Mouse (Mus musculus) heart, postnatal 14 days (tissue): Measurements from ENCODE around the gene Thbs2. TPM values are rescaled to one million over a fixed set of nuclear protein-coding genes. Genes with fewer than 3 reads are reported as not detected.
A peak's percentile ranks its signal among the peaks of the same experiment; 100 is the strongest.

Experiments used
- DNase-seq, 2 experiments: peaks; one replicate each; pipeline ENCODE4 v3.0.0; 2021 to 2022
- intact Hi-C: fragments of 180-260 bp; cut with DNase I; formaldehyde crosslinking; loops from one replicate; pipeline ENCODE4 v1.15.1; 2025
- total RNA-seq, 2 experiments: library from RNA; stranded (reverse); gene quantifications; 2 replicates each; pipeline ENCODE4 v1.2.3; 2021

The Thbs2 gene
- total RNA-seq, 2 experiments from 2014 or later = 27.5 to 31.9 TPM

GRCm38 (mm10) chr17:14698188-14698587 is 4.2 kb upstream of the Thbs2 start:
- DNase-seq = no peak
- intact Hi-C loops = loop anchor here (10.0 kb wide), 1 partner anchor 153 kb away; no protein-coding TSS in a partner anchor

GRCm38 (mm10) chr17:14697096-14697495 is 3.1 kb upstream of the Thbs2 start:
- DNase-seq = no peak
- intact Hi-C loops = loop anchor here (10.0 kb wide), 1 partner anchor 152 kb away; no protein-coding TSS in a partner anchor

- DNase-seq = no peak
- intact Hi-C loops = loop anchor here (10.0 kb wide), 1 partner anchor 152 kb away; no protein-coding TSS in a partner anchor
Observed at GRCm38 (mm10) chr17:14696281-14696795, 2.3 kb upstream of the Thbs2 start.

GRCm38 (mm10) chr17:14693048-14693993 is 714 bp downstream of the Thbs2 start:
- intact Hi-C loops = loop anchor here (10.0 kb wide), 1 partner anchor 149 kb away; no protein-coding TSS in a partner anchor
- no peak for DNase-seq

GRCm38 (mm10) chr17:14691901-14692300 is 2.1 kb downstream of the Thbs2 start:
- intact Hi-C loops = loop anchor here (10.0 kb wide), 1 partner anchor 147 kb away; no protein-coding TSS in a partner anchor
- DNase-seq = peak; percentile 45 to 59

- intact Hi-C loops = loop anchor here (10.0 kb wide), 1 partner anchor 146 kb away; no protein-coding TSS in a partner anchor
- DNase-seq = no peak
Observed at GRCm38 (mm10) chr17:14691197-14691596, 2.8 kb downstream of the Thbs2 start.

- intact Hi-C loops = no loop called here
- DNase-seq = no peak
Observed at GRCm38 (mm10) chr17:14682836-14683235, 11.2 kb downstream of the Thbs2 start.

- intact Hi-C loops = no loop called here
- DNase-seq = no peak
Observed at GRCm38 (mm10) chr17:14681047-14681446, 13.0 kb downstream of the Thbs2 start.

GRCm38 (mm10) chr17:14677198-14677597 is 16.8 kb downstream of the Thbs2 start:
- no peak for DNase-seq
- intact Hi-C loops = no loop called here

- intact Hi-C loops = no loop called here
- DNase-seq = no peak
Observed at GRCm38 (mm10) chr17:14675517-14675916, 18.5 kb downstream of the Thbs2 start.

GRCm38 (mm10) chr17:14672402-14672801 is 21.6 kb downstream of the Thbs2 start:
- DNase-seq = peak; percentile 83 to 85
- intact Hi-C loops = no loop called here

GRCm38 (mm10) chr17:14667225-14667624 is 26.8 kb downstream of the Thbs2 start:
- DNase-seq = no peak
- intact Hi-C loops = no loop called here

GRCm38 (mm10) chr17:14666451-14666850 is 27.6 kb downstream of the Thbs2 start:
- no peak for DNase-seq
- intact Hi-C loops = no loop called here

- DNase-seq = no peak
- intact Hi-C loops = no loop called here
Observed at GRCm38 (mm10) chr17:14663366-14663765, 30.7 kb downstream of the Thbs2 start.

- DNase-seq = no peak
- intact Hi-C loops = no loop called here
Observed at GRCm38 (mm10) chr17:14662409-14662808, 31.6 kb downstream of the Thbs2 start.

GRCm38 (mm10) chr17:14659746-14660145 is 34.3 kb downstream of the Thbs2 start:
- DNase-seq = peak in 1 of 2 experiments; percentile 31
- intact Hi-C loops = no loop called here

GRCm38 (mm10) chr17:14658123-14658522 is 35.9 kb downstream of the Thbs2 start:
- intact Hi-C loops = no loop called here
- DNase-seq = no peak

GRCm38 (mm10) chr17:14657123-14657522 is 36.9 kb downstream of the Thbs2 start:
- no peak for DNase-seq
- intact Hi-C loops = no loop called here

- intact Hi-C loops = no loop called here
- DNase-seq = no peak
Observed at GRCm38 (mm10) chr17:14654981-14655380, 39.1 kb downstream of the Thbs2 start.

- intact Hi-C loops = no loop called here
Observed at GRCm38 (mm10) chr17:14652013-14652412, 42.0 kb downstream of the Thbs2 start.

GRCm38 (mm10) chr17:14647996-14648640 is 45.9 kb downstream of the Thbs2 start:
- intact Hi-C loops = no loop called here
- no peak for DNase-seq

More at GRCm38 (mm10) chr17:14652013-14652412, 42.0 kb downstream of the Thbs2 start:
- no peak for DNase-seq
